Mouse (Mus musculus): ENCODE measurements around the gene Pnpla1. TPM values are rescaled to one million over a fixed set of nuclear protein-coding genes. Genes with fewer than 3 reads are reported as not detected.
A peak's percentile ranks its signal among the peaks of the same experiment; 100 is the strongest.

The Pnpla1 gene
- polyA plus RNA-seq, 1 experiment from 2014 or later = not detected

DNA sequence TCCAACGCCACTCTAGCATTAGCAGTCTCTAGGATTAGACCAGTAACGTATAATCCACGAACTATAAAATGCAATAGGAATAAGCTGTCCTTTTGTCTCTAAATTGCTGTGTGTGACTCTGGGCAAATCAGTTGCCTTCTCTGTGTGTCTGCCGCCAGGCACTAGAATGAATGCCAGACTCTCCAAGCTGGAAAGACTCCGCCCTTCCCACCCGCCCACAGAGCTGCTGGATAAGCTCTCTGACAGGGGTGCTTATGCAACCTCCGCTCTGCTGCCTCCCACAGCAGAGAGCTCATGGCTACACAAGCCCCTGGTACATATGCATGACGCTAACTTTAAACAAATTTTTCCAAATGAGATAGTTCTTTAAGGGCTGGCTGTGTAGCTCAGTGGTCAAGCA lies 17.1 kb downstream of the Pnpla1 start:
- Histone ChIP-seq H3K36me3 (no peaks in the 10 kb centered on the region), H3K4me3 (no peak overlapping the region), H3K4me1 (replicated peaks) (peaks cover 12% of the 10 kb centered on the region), H3K9me3 (no peaks in the 10 kb centered on the region), H3K4me2 (no peak overlapping the region), H3K27me3 (0 out of 2 replicates have a peak, but pooled peaks cover 11% of the 10 kb centered on the region), H3K27ac (no peak overlapping the region), H3K9ac (no peak overlapping the region)
- WGBS = 50% methylated on average over 8 of the region's 8 CpGs
- no peak for ATAC-seq (ENCODE audit: low FRiP score)

DNA sequence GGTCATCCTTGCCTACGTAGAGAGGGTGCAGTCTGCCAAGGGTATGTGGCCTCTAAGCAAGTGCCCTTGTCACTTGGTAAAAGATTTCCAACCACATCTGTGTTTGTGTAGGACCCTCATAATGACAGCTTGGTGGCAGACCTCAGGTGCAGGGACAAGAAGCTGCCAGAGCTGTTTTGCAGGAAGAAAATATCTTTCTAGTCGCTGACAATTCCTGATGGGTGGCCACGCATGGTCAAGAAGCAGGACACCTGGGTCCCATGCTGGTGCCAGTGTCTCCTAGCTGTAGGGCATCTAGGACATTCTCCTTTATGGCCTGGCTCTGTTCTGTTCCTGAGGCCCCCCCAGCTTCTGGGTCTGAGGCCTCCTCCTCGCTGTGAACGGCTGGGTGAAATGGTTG lies 18.1 kb downstream of the Pnpla1 start:
- ATAC-seq (ENCODE audit: low FRiP score) = no peak
- H3K27me3 ChIP-seq = peaks cover 19% of the 10 kb centered on the region; the same call in 1 of the 2 replicates
- H3K9me3 ChIP-seq = no peaks in the 10 kb centered on the region
- H3K27ac ChIP-seq = no peak overlapping the region
- peaks cover 8% of the 10 kb centered on the region for H3K4me1 ChIP-seq (replicated peaks)
- WGBS = 64% methylated on average over 5 of the region's 5 CpGs
- no peak overlapping the region for H3K4me3 ChIP-seq
- H3K9ac ChIP-seq = no peak overlapping the region
- no peaks in the 10 kb centered on the region for H3K36me3 ChIP-seq
- H3K4me2 ChIP-seq = no peak overlapping the region

DNA sequence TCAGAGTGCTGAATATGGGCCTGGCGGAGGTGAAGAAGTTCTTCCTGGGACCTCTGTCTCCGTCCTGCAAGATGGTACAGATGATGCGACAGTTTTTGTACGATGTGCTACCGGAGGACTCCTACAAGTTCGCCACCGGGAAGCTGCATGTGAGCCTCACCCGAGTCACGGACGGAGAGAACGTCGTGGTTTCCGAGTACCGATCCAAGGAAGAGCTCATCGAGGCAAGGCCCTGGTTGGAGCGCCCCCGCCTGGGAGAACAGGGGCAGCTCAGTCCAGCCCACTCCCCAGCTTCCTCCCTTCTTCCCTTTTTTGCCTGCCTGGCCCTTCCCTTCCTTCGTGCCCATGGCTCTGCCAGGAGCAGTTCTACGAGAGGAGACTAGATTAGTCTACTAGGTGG lies 18.6 kb downstream of the Pnpla1 start:
- Histone ChIP-seq H3K4me1 (replicated peaks) (peaks cover 8% of the 10 kb centered on the region), H3K9me3 (no peaks in the 10 kb centered on the region), H3K4me3 (no peak overlapping the region), H3K4me2 (no peak overlapping the region), H3K27me3 (peaks cover 22% of the 10 kb centered on the region; the same call in 1 of the 2 replicates), H3K36me3 (no peaks in the 10 kb centered on the region), H3K9ac (no peak overlapping the region), H3K27ac (no peak overlapping the region)
- no peak for ATAC-seq (ENCODE audit: low FRiP score)
- WGBS = 14% methylated on average over 19 of the region's 19 CpGs

DNA sequence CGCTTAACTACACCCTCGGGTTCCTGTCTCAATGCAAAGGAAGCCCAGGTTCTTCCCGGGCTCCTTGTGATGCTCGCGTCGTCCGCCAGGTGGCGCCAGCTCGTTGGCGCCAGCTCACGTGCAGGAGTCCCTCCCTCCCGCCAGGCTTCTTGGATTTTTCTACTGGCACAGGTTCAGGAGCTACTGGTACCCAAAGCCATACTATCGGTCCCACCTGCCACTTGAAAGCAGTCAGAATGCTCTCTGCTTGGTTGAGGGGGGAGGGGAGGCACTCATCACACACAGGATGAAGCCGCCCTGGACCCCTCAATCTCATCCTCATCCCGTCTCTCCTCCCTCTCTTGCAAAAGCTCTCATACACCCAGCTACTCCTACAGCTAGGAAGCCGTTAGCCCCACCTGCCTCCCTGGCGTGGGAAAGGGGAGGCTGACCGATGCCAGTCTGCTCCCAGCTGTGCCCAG lies 21.8 kb downstream of the Pnpla1 start:
- H3K9ac ChIP-seq = no peak overlapping the region
- H3K27me3 ChIP-seq = peaks cover 25% of the 10 kb centered on the region
- H3K4me1 ChIP-seq (replicated peaks) = peaks cover 8% of the 10 kb centered on the region
- H3K4me2 ChIP-seq = peak overlapping the region; percentile 34
- H3K27ac ChIP-seq = no peak overlapping the region
- H3K4me3 ChIP-seq = no peak overlapping the region
- 4% methylated on average over 18 of the region's 18 CpGs for WGBS
- H3K36me3 ChIP-seq = no peaks in the 10 kb centered on the region
- no peaks in the 10 kb centered on the region for H3K9me3 ChIP-seq
- no peak for ATAC-seq (ENCODE audit: low FRiP score)

DNA sequence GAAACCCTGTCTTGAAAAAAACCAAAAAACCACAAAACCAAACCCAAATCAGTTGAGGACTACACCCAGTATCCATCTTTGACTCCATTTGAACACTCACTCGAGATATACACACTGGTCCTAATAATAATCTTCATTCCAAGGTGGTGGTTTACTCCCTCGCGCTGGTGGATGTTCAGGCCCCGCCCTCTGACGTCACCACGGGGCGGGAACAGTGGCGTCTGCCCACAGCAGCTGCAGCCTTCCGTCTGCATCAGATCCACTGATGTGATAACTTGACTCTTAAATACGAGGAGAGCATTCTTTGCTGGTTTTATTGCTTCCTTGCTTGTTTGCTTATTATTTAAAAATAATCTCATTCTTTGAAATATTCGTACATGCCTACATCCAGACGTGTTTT lies 24.1 kb downstream of the Pnpla1 start:
- peaks cover 4% of the 10 kb centered on the region for H3K4me1 ChIP-seq (replicated peaks)
- H3K27ac ChIP-seq = no peak overlapping the region
- no peak overlapping the region for H3K9ac ChIP-seq
- 4% methylated on average over 12 of the region's 12 CpGs for WGBS
- H3K4me2 ChIP-seq = peak overlapping the region; percentile 32
- 0 out of 2 replicates have a peak overlapping the region, but pooled peaks have one; percentile 5 for H3K4me3 ChIP-seq
- H3K9me3 ChIP-seq = no peaks in the 10 kb centered on the region
- no peaks in the 10 kb centered on the region for H3K36me3 ChIP-seq
- 0 out of 2 replicates have a peak, but pooled peaks have one; percentile 49 for ATAC-seq (ENCODE audit: low FRiP score)
- peaks cover 25% of the 10 kb centered on the region for H3K27me3 ChIP-seq

DNA sequence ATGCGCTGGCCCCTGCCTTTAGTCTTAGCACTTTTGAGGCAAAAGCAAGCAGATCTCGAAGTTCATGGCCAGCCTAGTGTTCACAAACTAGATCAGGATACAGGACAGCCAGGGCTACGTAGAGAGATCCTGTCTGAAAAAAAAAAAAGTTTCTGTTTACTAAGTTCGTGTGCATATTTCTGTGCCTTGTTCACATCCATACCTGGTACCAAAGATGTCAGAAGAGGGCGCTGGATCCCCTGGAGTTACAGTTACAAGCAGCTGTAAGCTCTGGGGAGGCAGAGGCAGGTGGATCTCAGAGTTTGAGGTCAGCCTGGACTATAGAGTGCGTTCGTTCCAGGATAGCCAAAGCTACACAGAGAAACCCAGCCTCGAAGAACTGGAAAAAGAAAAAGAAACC lies 24.6 kb downstream of the Pnpla1 start:
- H3K4me3 ChIP-seq = no peak overlapping the region
- 55% methylated on average over 8 of the region's 8 CpGs for WGBS
- H3K27ac ChIP-seq = no peak overlapping the region
- H3K36me3 ChIP-seq = no peaks in the 10 kb centered on the region
- H3K4me2 ChIP-seq = peak overlapping the region; percentile 32; the same call in 1 of the 2 replicates
- H3K27me3 ChIP-seq = peaks cover 25% of the 10 kb centered on the region
- H3K4me1 ChIP-seq (replicated peaks) = peaks cover 4% of the 10 kb centered on the region
- 0 out of 2 replicates have a peak, but pooled peaks cover under 1% of the 10 kb centered on the region for H3K9me3 ChIP-seq
- no peak overlapping the region for H3K9ac ChIP-seq
- no peak for ATAC-seq (ENCODE audit: low FRiP score)

DNA sequence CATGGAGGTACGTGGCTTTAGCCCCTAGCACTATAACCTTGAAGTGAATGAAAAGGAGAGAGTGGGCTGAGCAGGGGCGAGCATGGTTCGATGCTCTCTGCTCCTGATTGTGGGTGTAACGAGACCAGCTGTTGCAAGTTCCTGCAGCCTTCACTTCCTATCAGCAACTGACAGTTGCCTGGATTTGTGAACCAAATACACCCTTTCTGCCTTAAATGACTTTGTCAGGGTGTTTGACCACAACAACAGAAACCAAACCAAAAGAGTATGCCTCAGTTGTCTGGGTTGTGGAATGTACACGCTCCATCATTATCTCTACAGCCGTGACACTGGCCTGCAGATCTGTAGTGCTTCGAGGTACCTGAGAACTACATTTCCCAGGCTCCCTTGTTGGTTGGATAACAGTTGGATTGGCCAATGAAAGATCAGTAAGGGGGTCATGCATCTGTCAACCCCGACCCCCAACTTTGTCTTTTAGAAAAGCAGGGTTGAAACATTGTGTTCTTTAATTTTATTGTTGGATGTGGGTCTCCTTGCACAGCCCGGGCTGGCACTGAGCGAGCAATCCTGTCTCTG lies 25.8 kb downstream of the Pnpla1 start:
- ATAC-seq (ENCODE audit: low FRiP score) = no peak
- no peak overlapping the region for H3K9ac ChIP-seq
- H3K4me2 ChIP-seq = no peak overlapping the region
- H3K27me3 ChIP-seq = peaks cover 18% of the 10 kb centered on the region
- no peak overlapping the region for H3K27ac ChIP-seq
- peaks cover 5% of the 10 kb centered on the region; the same call in 1 of the 2 replicates for H3K9me3 ChIP-seq
- H3K36me3 ChIP-seq = no peaks in the 10 kb centered on the region
- no peak overlapping the region for H3K4me3 ChIP-seq
- H3K4me1 ChIP-seq (replicated peaks) = peaks cover 4% of the 10 kb centered on the region
- WGBS = 75% methylated on average over 10 of the region's 10 CpGs

DNA sequence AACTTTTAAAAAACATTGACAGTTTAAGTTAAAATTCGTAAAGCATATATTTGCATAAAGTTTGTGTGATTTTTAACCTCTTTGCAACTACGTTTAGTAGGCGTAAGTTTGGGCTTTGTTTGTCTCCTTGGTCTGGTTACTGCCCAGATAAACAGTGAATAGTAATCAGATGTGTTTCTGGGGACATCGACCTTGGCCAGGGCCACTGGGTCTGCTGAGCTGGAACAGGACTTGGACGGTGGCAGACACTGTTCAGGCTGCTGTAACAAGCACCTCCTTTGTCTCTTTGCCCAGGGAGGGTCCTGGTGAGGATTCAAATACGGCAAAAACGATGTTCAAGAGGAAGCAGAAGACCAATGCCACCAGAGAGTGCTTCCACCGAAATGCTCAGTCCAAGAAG lies 27.0 kb downstream of the Pnpla1 start:
- peaks cover 5% of the 10 kb centered on the region; the same call in 1 of the 2 replicates for H3K9me3 ChIP-seq
- ATAC-seq (ENCODE audit: low FRiP score) = no peak
- WGBS = 88% methylated on average over 8 of the region's 8 CpGs
- H3K9ac ChIP-seq = no peak overlapping the region
- H3K4me2 ChIP-seq = no peak overlapping the region
- no peak overlapping the region for H3K4me3 ChIP-seq
- H3K36me3 ChIP-seq = no peaks in the 10 kb centered on the region
- H3K27me3 ChIP-seq = peaks cover 14% of the 10 kb centered on the region
- no peak overlapping the region for H3K27ac ChIP-seq
- peaks cover under 1% of the 10 kb centered on the region for H3K4me1 ChIP-seq (replicated peaks)

DNA sequence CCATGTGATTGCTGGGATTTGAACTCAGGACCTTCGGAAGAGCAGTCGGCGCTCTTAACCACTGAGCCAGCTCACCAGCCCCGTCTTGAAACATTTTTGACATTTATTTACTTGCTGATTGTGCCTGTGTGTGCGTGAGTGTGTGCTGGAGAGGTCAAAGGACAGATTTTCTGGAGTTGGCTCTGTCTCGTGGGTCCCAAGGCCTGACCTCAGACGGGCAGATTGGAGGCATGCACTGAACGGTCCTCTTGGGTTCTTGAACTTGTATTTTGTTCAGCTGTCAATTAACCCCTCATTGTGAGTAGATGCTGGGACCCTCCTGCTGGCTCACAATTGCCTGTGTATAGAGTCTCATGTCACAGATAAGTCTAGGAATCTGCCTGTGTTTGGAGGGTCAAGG lies 28.1 kb downstream of the Pnpla1 start:
- Histone ChIP-seq H3K9me3 (peaks cover 5% of the 10 kb centered on the region; the same call in 1 of the 2 replicates), H3K4me3 (no peak overlapping the region), H3K4me2 (no peak overlapping the region), H3K4me1 (replicated peaks) (no peaks in the 10 kb centered on the region; the same call in 1 of the 2 replicates), H3K9ac (no peak overlapping the region), H3K36me3 (no peaks in the 10 kb centered on the region), H3K27ac (no peak overlapping the region), H3K27me3 (peaks cover 7% of the 10 kb centered on the region)
- WGBS = 81% methylated on average over 8 of the region's 8 CpGs
- ATAC-seq (ENCODE audit: low FRiP score) = no peak

DNA sequence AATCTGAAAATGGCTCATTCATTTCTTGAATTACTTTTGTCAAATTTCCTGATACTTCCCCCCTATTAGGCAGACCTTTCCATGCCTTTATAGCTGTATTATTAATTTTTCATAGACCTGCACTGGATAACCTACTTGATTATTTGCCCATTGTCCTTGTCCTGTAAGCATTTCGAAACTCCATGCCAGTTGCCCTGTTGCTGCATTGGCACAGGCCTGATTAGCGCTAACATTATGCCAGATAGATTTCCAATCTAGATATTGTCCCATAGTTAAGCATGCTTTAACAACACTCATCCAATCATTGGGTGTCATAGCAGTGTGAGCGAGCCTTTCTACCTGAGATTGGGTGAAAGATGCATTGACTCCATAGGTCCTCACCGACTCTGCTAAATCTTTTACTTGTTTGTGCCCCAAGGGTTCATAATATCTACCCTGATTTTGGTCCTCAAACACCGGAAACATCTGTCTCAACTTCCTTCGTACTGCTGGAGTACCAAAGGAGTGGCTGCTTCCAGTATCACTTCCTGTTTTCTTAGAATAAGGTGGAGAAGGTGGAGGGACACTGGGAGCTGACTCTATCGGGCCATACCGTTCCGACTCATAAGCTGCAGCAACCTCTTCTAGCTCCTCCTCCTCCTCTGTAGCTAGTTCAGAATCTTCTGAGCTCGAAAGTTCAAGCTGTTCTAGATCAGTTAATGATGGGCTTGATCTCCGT lies 36.0 kb downstream of the Pnpla1 start:
- no peak overlapping the region for H3K4me3 ChIP-seq
- no peak overlapping the region for H3K27ac ChIP-seq
- H3K4me1 ChIP-seq (replicated peaks) = 0 out of 2 replicates have a peak, but pooled peaks cover 8% of the 10 kb centered on the region
- no peak for ATAC-seq (ENCODE audit: low FRiP score)
- WGBS = 91% methylated on average over 11 of the region's 11 CpGs
- H3K36me3 ChIP-seq = no peaks in the 10 kb centered on the region
- H3K9me3 ChIP-seq = 0 out of 2 replicates have a peak, but pooled peaks cover 4% of the 10 kb centered on the region
- H3K4me2 ChIP-seq = no peak overlapping the region
- no peak overlapping the region for H3K9ac ChIP-seq
- no peaks in the 10 kb centered on the region for H3K27me3 ChIP-seq

DNA sequence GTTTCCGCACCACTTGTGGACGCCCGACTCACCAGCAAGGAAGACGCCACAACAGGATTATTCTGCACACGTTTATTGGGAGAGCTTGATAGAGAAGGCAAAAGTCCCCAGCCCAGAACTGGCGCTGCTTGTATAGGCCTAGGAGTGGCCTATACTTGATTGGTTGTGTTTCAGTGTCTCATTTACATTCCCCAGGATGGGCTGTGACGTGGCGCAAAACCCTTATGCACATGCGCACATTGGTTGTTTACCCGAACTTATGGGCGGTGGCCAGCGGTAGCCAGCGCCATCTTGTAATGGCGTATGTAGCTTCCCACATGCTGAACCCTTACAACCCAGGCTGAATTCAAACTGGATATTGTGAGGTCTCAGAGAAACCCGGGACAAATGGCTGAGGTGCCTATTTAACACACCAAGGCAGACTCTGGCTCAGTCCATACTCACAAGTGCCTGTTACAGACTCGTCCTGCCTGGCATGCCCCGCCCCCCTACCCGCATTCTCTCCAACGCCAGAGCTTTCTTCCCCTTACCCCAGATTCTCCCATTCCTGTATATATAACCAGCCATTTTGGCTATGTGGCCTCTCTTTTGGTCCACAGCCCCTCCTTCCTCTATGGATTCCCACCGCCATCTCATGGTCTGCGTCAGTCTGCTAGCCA lies 37.1 kb downstream of the Pnpla1 start:
- Histone ChIP-seq H3K27ac (no peak overlapping the region), H3K4me3 (no peak overlapping the region), H3K27me3 (no peaks in the 10 kb centered on the region), H3K9ac (no peak overlapping the region), H3K9me3 (0 out of 2 replicates have a peak, but pooled peaks cover 4% of the 10 kb centered on the region), H3K36me3 (no peaks in the 10 kb centered on the region), H3K4me1 (replicated peaks) (0 out of 2 replicates have a peak, but pooled peaks cover 10% of the 10 kb centered on the region), H3K4me2 (no peak overlapping the region)
- no peak for ATAC-seq (ENCODE audit: low FRiP score)
- 96% methylated on average over 21 of the region's 21 CpGs for WGBS

DNA sequence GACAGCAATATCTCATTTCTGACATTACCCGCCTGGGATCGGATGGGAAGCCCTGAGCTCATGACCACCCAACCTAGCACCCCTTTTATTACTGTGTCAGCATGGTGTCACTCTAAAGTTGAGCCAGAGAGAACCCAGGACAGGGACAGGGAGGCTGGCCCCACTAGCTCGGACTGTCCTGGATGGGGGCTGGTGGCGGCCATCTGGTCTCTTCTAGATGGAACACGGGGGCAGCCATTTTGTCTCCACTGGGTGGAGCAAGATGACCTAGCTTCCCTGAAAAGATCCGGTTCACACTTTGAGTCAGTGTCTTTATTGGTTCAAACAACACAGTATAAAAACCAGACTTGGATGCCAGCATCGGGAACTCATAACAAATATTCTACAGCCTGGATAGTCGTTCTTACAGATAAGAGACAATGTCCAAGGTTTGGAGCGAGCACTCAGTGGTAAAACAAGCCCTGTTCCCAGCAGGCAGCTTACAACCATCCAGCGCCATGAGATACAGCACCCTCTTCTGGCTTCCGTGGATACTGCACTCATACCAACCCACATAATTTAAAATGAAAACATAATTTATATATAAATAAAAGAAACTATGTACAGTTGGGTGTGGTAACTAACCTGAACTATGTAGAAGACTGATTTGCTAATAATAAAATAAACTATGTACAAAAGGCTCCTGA lies 38.0 kb downstream of the Pnpla1 start:
- H3K4me2 ChIP-seq = no peak overlapping the region
- WGBS = 96% methylated on average over 11 of the region's 11 CpGs
- ATAC-seq (ENCODE audit: low FRiP score) = no peak
- no peak overlapping the region for H3K9ac ChIP-seq
- 0 out of 2 replicates have a peak, but pooled peaks cover 4% of the 10 kb centered on the region for H3K9me3 ChIP-seq
- H3K4me3 ChIP-seq = no peak overlapping the region
- 0 out of 2 replicates have a peak, but pooled peaks cover 10% of the 10 kb centered on the region for H3K4me1 ChIP-seq (replicated peaks)
- no peaks in the 10 kb centered on the region for H3K27me3 ChIP-seq
- H3K36me3 ChIP-seq = no peaks in the 10 kb centered on the region
- H3K27ac ChIP-seq = no peak overlapping the region
